Mouse (Mus musculus): ENCODE results near the gene Noxred1.

- TF ChIP-seq CTCF (IDR thresholded peaks at IDR 0.05; ENCODE audit: low read depth) (no peak), EP300 (IDR thresholded peaks at IDR 0.05; ENCODE audit: low read depth) (no peak)
Measured at GRCm38 (mm10) chr12:87224950-87225349, 13.6 kb downstream of the Noxred1 start.
